Mouse (Mus musculus) left cerebral cortex, adult 11 months (tissue): Measurements from ENCODE around the gene Plk5.

Source experiments
- DNase-seq: peaks from one replicate; pipeline ENCODE4 v3.0.0; 2022; ENCODE audit warnings: low spot score

Gene Plk5

DNA sequence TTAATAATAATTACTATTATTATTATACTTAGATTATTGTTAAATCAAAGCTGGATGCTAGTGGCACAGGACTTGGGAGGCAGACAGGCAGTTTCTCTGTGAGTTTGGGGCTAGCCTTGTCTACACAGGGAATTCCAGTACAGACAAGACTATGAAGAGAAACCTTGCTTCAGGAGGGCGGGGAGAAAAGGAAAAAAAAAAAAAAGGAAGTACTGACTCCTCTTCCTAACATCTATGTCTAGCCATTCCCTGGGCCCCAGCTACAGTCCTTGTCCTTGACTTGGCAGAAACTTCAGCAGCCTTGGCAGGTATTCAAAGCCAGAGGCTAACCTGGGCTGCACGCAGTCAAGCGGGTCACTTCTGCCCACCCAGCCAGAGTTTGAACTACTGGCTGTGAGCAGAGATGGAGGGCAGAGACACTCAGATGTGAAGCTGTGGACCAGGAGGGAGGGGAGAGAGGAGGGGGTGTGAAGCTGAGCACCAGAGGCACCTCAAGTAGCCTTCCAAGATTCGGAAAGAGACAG, 33.0 kb downstream of the Plk5 start:
- no peak for DNase-seq

GRCm38 (mm10) chr10:80390697-80391096, 34.4 kb downstream of the Plk5 start:
- no peak for DNase-seq

GRCm38 (mm10) chr10:80392687-80393086, 36.4 kb downstream of the Plk5 start:
- no peak for DNase-seq

- DNase-seq = no peak
Observed at GRCm38 (mm10) chr10:80395025-80395627, 38.9 kb downstream of the Plk5 start.

DNA sequence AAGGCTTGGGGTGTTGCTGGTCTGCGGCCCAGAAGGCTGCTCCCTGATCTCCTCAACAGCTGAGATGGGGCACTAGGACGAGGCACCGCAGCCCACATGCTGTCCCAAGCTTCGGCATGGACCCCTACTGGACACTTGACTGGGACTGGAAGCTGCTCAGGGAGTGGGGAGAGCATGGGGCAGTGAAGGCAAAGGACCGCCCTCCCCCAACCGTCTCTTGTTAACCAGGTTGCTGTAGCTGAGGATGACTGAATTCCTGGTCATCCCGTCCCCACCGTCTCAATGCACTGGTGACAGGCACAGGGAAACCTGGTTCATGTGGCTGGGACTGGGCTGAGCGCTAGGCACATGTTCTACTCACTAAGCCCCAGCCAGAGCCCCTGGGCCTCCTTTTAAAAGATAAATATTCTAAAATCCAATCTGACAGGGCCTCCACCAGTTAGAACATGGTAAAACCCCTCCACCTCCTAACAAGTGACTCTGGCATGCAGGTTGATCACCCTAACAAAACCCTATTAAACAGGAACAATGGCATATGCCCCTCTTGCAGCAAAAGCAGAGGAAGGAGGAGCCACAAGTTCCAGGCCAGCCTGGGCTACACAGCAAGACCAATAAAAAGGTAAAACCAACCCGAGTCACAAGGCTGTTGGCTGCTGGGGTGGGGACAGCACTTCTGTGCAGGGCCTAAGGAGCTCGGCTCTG, 40.7 kb downstream of the Plk5 start:
- no peak for DNase-seq

DNA sequence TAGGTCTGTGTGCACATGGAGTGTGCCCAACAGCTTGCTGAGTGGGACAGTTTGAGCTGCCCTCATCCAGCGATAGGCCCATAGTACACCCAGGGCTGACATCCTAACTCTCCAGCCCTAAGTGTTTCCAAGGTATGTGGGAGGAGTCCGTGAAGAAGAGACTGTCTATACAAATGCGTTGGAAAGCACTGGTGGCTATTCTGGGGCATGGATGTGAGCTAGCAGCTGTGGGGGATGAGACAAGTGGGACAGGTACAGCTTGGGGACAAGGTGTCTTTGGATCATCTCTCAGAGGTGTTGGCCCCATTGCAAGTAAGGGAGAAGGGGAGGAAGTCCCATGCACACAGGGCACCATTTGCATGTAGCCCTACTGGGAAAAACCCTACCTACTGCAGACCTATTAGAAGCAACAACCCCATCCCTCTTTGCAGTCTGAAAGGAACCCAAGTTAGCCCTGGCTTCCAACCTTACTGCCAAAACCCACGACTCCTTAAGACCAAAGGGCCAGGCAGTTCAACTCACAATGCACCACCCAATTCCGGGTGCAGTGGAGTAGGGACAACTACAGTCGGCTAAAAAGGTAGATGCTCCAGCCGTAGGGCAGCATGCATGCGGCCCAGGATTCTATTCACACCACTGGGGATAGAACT, 41.4 kb downstream of the Plk5 start:
- DNase-seq = no peak

GRCm38 (mm10) chr10:80398174-80398535, 41.9 kb downstream of the Plk5 start:
- DNase-seq = no peak

DNA sequence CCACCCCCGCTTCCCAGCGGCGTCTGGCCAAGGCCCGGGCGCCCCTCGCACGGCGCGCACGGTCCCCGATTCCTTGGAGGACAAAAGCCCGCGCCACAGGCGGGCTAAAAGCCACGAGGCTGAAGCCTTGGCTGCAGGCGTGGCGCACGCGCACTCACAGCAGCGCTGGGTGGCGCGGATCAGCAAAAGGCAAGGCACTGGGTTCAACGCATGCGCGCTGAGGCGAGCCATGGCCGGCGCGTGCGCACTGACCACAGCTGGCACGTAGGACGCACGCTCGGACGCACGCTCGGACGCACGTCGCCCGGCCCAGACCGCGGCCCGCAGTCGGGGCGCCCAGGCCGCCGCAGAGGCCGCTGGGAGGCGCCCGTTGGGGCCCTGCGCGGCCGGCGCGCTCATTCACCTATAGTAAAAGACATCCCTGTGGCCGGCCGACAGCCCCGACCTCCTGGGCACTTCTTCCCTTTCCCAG, 42.5 kb downstream of the Plk5 start:
- DNase-seq = peak; percentile 96

- DNase-seq = peak; percentile 100
Observed at GRCm38 (mm10) chr10:80399191-80399972, 43.1 kb downstream of the Plk5 start, which contains the start of gene Mbd3. Gene Mbd3, minus strand, starts transcription at chr10:80399550.

DNA sequence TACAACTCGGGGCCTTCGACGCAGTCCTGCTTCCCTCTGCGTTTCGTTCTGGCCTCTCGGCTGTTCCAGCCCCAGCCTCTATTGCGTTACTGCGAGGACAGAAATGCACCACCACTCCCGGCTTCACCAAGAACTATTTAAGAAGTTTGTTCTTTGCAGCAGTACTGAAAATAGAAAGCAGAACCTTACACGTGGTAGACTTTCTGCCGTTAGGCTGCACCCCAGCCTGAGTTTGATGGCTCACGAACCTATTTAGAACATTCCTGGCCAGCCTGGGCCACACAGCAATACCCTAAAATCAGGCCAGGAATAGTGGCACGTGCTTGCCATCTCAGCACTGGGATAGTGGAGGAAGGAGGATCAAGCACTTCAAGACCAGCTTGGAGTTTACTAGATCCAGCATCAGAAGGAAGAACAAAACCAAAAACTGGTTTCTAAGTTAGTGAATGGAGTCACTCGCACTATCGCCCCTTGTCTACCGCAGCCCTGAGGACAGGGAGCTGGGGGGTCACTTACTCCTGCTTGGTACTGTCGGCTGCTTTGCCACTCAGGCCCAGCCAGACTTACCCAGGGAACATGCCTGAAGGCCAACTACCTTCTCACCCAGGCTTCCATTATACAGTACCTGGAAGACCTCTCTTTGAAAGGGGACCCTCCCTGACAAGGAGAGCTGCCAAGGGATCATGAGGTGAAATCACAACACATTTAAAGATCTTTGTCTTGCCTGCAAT, 43.9 kb downstream of the Plk5 start:
- DNase-seq = no peak

DNA sequence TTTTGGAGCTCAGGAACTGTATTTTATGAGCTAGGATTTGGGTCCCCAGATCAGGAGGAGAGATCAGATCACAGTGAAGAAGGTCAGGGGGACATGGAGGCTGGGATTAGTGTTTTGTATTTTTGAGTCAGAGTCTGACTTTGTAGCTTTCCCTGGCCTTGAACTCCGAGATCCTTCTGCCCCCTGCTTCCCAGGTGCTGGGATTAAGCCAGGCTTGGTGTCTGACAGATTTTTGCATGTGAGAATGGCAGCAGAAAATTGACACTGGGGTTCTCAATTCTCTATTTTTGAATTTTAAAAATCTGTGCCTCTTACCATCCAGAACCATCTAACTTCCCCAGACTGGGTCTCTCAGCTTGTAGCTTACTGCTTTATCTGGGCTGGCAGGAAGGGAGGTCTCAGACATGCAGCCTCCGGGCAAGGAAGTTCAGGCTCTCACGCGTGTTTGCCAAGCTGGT, 44.5 kb downstream of the Plk5 start:
- no peak for DNase-seq

- no peak for DNase-seq
Observed at GRCm38 (mm10) chr10:80403044-80403692, 46.9 kb downstream of the Plk5 start.

- DNase-seq = no peak
Observed at GRCm38 (mm10) chr10:80405481-80406173, 49.4 kb downstream of the Plk5 start.

DNA sequence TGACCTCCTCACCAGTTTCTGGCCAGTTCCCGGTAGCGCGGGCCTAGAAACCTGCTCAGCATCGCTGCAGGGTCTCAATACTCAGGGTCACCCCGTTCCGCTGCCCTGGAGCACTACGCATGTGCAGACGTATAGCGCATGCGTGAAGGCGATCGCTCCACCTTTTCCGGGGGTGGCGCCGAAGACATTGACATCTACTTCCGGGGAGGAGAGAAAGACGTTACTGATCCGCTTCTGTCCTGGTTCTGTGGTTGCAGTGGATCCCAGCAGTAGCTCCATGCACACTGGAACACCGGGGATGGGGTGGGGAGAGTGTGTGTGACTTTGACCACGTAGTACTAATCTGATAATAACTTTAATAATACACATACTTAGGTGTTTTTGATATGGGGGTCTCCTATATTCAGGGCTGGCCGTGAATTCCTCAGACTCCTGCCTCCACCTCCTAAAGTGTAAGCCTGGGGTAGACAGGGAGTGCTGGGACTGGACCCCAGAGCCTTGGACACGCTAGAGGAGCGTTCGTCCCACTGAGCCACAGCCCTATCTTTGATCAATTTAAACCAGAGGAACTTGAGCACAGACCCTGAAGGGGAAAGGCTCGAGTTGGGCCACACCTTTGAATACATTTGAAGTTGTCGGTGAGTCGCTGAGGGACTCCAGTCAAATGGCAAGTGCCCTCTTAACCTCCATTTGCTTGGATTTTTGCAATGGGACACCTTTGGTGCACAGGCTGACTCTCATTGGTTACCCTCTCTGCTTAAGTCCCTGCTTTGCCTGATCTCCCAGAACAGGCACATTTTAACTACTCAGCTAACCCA, 50.6 kb downstream of the Plk5 start, which contains the start of gene Uqcr11:
Gene Uqcr11 (minus strand): TSS at position 147 of the 818 bp plus-strand sequence.
- DNase-seq = peak; percentile 89

DNA sequence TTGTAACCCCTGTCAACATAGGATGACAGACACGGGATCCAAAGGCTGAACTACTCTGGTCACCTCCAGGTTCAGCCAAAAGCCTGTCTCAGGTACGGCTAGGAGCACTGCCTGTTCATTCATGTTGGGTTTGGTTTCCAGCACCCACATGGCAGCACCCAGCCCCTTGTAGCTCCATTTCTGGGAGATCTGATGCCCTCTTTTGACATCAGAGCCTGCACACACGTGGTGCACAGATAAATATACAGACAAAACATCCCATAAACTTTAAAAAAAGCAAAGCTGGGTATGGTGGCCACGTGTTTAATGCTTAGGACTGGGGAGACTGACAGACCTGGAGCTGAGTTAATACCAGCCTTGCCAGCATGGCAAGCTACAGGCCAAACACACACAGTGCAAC, 51.7 kb downstream of the Plk5 start:
- DNase-seq = no peak

GRCm38 (mm10) chr10:80412656-80413541, 56.6 kb downstream of the Plk5 start:
- peak; percentile 51 for DNase-seq
